In genomic region chr5:5096248-5096915, GRCm38 (mm10) we compare ENCODE assay signal across 27 mouse cellular contexts.
"Had no signal": no experiment of that assay in that cellular context is flagged by ENCODE, and none has a peak within 500 bp of the region (broad histone marks: within the 10 kb centered on the region; RNA-seq: fewer than 3 reads in every experiment).

No protein-coding gene starts in this region.

- H3K4me1 ChIP-seq: heart, embryonic 15.5 days; intestine, embryonic 15.5 days; kidney, embryonic 15.5 days; limb, embryonic 13.5 days; limb, embryonic 15.5 days; liver, embryonic 12.5 days had no signal

- H3K4me3 ChIP-seq: gastrocnemius, adult 2 months; heart, embryonic 10.5 days; heart, embryonic 13.5 days; heart, embryonic 15.5 days; intestine, embryonic 15.5 days; kidney, embryonic 15.5 days; limb, embryonic 13.5 days; limb, embryonic 15.5 days; liver, embryonic 12.5 days had no signal

- ATAC-seq: hindbrain, embryonic 16.5 days; inflammation-experienced regulatory T-cells, adult 6 months; intestine, embryonic 15.5 days; intestine, postnatal 0 days; liver, embryonic 12.5 days had no signal

- H3K4me2 ChIP-seq: heart, embryonic 13.5 days; heart, embryonic 15.5 days; hindbrain, embryonic 14.5 days; intestine, embryonic 15.5 days; kidney, embryonic 15.5 days; limb, embryonic 13.5 days; limb, embryonic 15.5 days; liver, embryonic 12.5 days had no signal

- H3K36me3 ChIP-seq: heart, embryonic 10.5 days; heart, embryonic 13.5 days; heart, embryonic 15.5 days; intestine, embryonic 15.5 days; kidney, embryonic 15.5 days; limb, embryonic 13.5 days; limb, embryonic 15.5 days; liver, embryonic 12.5 days had no signal

- H3K27me3 ChIP-seq: heart, embryonic 13.5 days; heart, embryonic 15.5 days; intestine, embryonic 15.5 days; kidney, embryonic 15.5 days; limb, embryonic 13.5 days; limb, embryonic 15.5 days; liver, embryonic 12.5 days had no signal

- DNase-seq: gastrocnemius, adult 2 months; gastrocnemius, postnatal 10 days; gastrocnemius, postnatal 25 days; heart, adult 18-20 months; heart, postnatal 14 days; heart, postnatal 36 days; kidney, adult 18-20 months; kidney, adult 9 months; kidney, postnatal 14 days; kidney, postnatal 36 days; layer of hippocampus, adult 9-11 months; layer of hippocampus, postnatal 36 days; left cerebral cortex, postnatal 4 days had no signal

- H3K9ac ChIP-seq: heart, embryonic 13.5 days; heart, embryonic 15.5 days; hindbrain, embryonic 14.5 days; intestine, embryonic 15.5 days; kidney, embryonic 15.5 days; limb, embryonic 13.5 days; limb, embryonic 15.5 days; liver, embryonic 12.5 days; liver, embryonic 14.5 days had no signal

- H3K27ac ChIP-seq: gastrocnemius, adult 2 months; heart, embryonic 10.5 days; heart, embryonic 13.5 days; heart, embryonic 15.5 days; hindbrain, embryonic 14.5 days; intestine, embryonic 15.5 days; kidney, embryonic 15.5 days; kidney, postnatal 0 days; limb, embryonic 13.5 days; limb, embryonic 15.5 days; liver, embryonic 12.5 days; liver, embryonic 14.5 days had no signal

- H3K9me3 ChIP-seq: heart, embryonic 10.5 days; heart, embryonic 13.5 days; heart, embryonic 15.5 days; intestine, embryonic 15.5 days; kidney, embryonic 15.5 days; limb, embryonic 13.5 days; limb, embryonic 15.5 days; liver, embryonic 12.5 days had no signal
